Mouse (Mus musculus) limb, embryonic 14.5 days (tissue): Measurements from ENCODE around the gene Fcgr3. TPM values are rescaled to one million over a fixed set of nuclear protein-coding genes. Genes with fewer than 3 reads are reported as not detected.
"Not testable (repeated sequence)": the region's sequence is repeated elsewhere in the genome, so short reads cannot be mapped to it uniquely, and the experiment has no call there.

Experiments used
- ATAC-seq: fragments of 200-750 bp; cut with Nextera tagmentation; 2 replicates; pipeline ENCODE4 v1.8.0; 2017; ENCODE audit warnings: low read depth, moderate number of reproducible peaks, moderate TSS enrichment; ENCODE audit not compliant: low FRiP score
- DNase-seq: peaks from one replicate; pipeline ENCODE4 v3.0.0-alpha.2; 2015; ENCODE audit warnings: low spot score
- H3K27ac ChIP-seq: fragments of 300-500 bp; sonication (generic); replicated peaks from 2 replicates; pipeline ENCODE4 v1.5.1; 2014; ENCODE audit warnings: low read depth, mild to moderate bottlenecking, low read length, moderate library complexity, mixed read lengths
- H3K27me3 ChIP-seq: fragments of 300-500 bp; sonication (generic); 2 replicates; pipeline ENCODE4 v1.6.1; 2014; ENCODE audit warnings: low read length, mixed read lengths; ENCODE audit not compliant: control insufficient read depth, insufficient read depth
- H3K36me3 ChIP-seq: fragments of 300-500 bp; sonication (generic); 2 replicates; pipeline ENCODE4 v1.6.1; 2014; ENCODE audit warnings: mild to moderate bottlenecking, low read length, moderate library complexity, mixed read lengths; ENCODE audit not compliant: control insufficient read depth, insufficient read depth
- H3K4me1 ChIP-seq: fragments of 300-500 bp; sonication (generic); 2 replicates; pipeline ENCODE4 v1.6.1; 2014; ENCODE audit warnings: antibody characterized with exemption, low read length, mixed read lengths; ENCODE audit not compliant: control insufficient read depth, insufficient read depth
- H3K4me2 ChIP-seq: fragments of 300-500 bp; sonication (generic); replicated peaks from 2 replicates; pipeline ENCODE4 v1.6.1; 2014; ENCODE audit warnings: low read depth, mild to moderate bottlenecking, low read length, moderate library complexity; ENCODE audit not compliant: severe bottlenecking
- H3K4me3 ChIP-seq: fragments of 300-500 bp; sonication (generic); replicated peaks from 2 replicates; pipeline ENCODE4 v1.5.1; 2014; ENCODE audit warnings: low read length
- H3K9ac ChIP-seq: fragments of 300-500 bp; sonication (generic); 2 replicates; pipeline ENCODE4 v1.6.1; 2014; ENCODE audit warnings: mild to moderate bottlenecking, low read depth, low read length, moderate library complexity; ENCODE audit not compliant: severe bottlenecking
- H3K9me3 ChIP-seq: fragments of 300-500 bp; sonication (generic); 2 replicates; pipeline ENCODE4 v1.6.1; 2016; ENCODE audit warnings: low read length; ENCODE audit not compliant: control insufficient read depth
- WGBS: fragments of 180-500 bp; shearing (Covaris S2); extraction: QIAGEN DNeasy Blood & Tissue Kit; methylation state at CpG from one replicate; pipeline ENCODE4 v1.1.7; 2014; 5-methylcytosine and 5-hydroxymethylcytosine counted together
- polyA plus RNA-seq, 2 experiments: library from polyadenylated mRNA; depleted of rRNA in 1 of 2; stranded (reverse) in 1 of 2; unstranded in 1 of 2; fragments of >200 nt; fragmentation: Nextera tagmentation in 1 of 2; extraction: Ambion mirVana in 1 of 2; gene quantifications; 2 replicates each; pipeline versions ENCODE4 v1.2.1 to v1.2.3; 2012 to 2014

The Fcgr3 gene
- polyA plus RNA-seq, 2 experiments: 12.8 to 19.7 TPM

DNA sequence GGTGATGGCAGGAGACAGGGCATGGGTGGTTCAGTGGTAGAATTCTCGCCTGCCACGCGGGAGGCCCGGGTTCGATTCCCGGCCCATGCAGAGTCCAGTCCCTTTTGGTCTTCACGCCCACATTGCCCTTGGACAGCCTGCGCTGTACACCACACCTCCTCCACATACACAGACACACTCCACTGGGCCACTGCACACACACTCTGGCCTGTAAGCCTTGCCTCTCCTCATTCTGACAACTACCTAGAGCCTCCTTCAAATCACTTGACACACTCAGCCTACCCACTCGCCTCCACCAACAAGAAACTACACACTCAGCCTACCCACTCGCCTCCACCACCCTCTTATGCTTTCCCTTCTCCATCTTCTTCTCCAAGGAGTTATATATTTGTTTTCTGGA lies 9.5 kb upstream of the Fcgr3 start:
- DNase-seq, H3K4me1 ChIP-seq, H3K27ac ChIP-seq, H3K36me3 ChIP-seq, H3K9me3 ChIP-seq, H3K9ac ChIP-seq, H3K4me2 ChIP-seq, H3K4me3 ChIP-seq: not testable (repeated sequence)
- WGBS: 20% methylated on average over 4 of the region's 10 CpGs
- peak; percentile 15; the same call in 1 of the 2 replicates for ATAC-seq
- peaks cover 29% of the 10 kb centered on the region for H3K27me3 ChIP-seq

DNA sequence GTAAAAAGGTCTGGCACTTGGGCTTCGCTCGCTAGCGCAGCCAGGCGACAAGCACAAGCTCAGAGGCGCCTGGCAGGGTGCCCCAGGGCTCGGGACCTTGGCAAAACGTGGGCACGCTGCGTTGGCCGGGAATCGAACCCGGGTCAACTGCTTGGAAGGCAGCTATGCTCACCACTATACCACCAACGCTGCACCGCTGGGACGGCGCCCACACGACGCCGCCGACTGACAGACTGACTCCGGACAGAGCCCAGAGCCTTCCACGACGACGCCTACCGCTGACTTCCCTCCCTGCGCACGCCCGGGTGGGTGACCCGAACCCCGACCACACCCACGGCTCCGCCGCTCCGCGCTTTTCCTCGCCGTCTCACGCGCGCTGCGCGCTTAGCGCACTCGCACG lies 7.5 kb upstream of the Fcgr3 start:
- DNase-seq, H3K9me3 ChIP-seq, H3K4me1 ChIP-seq, H3K4me2 ChIP-seq, H3K36me3 ChIP-seq, H3K4me3 ChIP-seq, H3K9ac ChIP-seq, H3K27ac ChIP-seq: not testable (repeated sequence)
- ATAC-seq: peak; percentile 35
- no CpG with 5 or more reads among the region's 45 CpGs for WGBS
- peaks cover 23% of the 10 kb centered on the region for H3K27me3 ChIP-seq

DNA sequence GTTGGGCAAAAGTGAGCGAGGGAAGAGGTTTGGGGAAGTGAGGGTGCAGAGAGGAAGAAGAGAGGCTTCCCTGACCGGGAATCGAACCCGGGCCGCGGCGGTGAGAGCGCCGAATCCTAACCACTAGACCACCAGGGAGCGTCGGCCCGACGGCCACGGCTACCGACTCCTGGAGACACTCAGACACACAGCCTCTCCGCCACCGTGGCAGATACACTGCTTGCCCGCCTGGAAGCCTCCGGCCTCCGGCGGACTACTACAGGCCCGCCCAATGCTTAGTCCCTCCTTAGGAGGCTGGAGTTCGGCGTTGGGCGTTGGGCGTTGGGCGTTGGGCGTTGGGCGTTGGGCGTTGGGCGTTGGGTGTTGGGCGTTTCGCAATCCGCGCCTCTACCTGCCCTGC lies 7.0 kb upstream of the Fcgr3 start:
- DNase-seq, H3K9me3 ChIP-seq, H3K4me1 ChIP-seq, H3K27ac ChIP-seq, H3K4me3 ChIP-seq, H3K4me2 ChIP-seq, H3K36me3 ChIP-seq, H3K9ac ChIP-seq: not testable (repeated sequence)
- peaks cover 21% of the 10 kb centered on the region for H3K27me3 ChIP-seq
- WGBS: no CpG with 5 or more reads among the region's 35 CpGs
- peak; percentile 58 for ATAC-seq

DNA sequence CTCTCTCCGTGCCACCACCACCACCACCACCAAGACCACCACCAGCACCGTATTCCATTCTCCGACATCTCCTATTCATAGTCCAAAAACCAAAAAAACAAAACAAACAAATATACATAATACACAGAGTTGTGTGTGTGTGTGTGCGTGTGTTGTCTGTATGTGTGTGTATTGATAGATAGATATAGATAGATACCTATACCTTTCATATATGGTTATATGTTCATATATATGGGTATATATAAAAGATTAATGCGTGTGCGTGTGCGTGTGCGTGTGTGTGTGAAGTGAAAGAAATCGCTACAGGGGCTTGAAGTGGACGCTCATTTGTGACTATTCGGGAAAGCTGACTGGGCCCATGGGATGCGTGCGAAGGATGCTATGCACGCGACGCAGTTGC lies 6.1 kb upstream of the Fcgr3 start:
- DNase-seq, H3K9ac ChIP-seq, H3K4me1 ChIP-seq, ATAC-seq, H3K4me2 ChIP-seq, H3K27ac ChIP-seq, H3K4me3 ChIP-seq, H3K9me3 ChIP-seq, H3K36me3 ChIP-seq: not testable (repeated sequence)
- WGBS: 26% methylated on average over 11 of the region's 16 CpGs
- peaks cover 24% of the 10 kb centered on the region for H3K27me3 ChIP-seq

DNA sequence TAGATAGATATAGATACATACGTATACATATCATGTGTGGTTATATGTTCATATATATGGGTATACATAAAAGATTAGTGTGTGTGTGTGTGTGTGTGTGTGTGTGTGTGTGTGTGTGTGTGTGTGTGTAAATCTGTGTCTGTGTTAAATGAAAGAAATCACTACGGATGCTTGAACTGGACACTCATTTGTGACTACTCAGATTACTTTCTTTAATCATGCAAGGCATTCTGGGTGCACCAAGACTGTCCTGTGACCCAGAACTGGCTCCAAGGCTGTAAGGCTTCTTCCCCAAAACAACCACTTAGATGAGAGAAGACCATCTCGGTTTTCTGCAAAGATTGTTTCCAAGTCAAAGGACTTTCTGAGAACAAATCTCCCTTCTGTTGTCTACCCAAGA lies 4.8 kb upstream of the Fcgr3 start:
- H3K9me3 ChIP-seq, ATAC-seq, H3K27ac ChIP-seq, H3K36me3 ChIP-seq, H3K4me3 ChIP-seq, H3K9ac ChIP-seq, H3K4me2 ChIP-seq, H3K4me1 ChIP-seq: not testable (repeated sequence)
- 63% methylated on average over 3 of the region's 3 CpGs for WGBS
- peaks cover 34% of the 10 kb centered on the region for H3K27me3 ChIP-seq
- DNase-seq: peak; percentile 15

DNA sequence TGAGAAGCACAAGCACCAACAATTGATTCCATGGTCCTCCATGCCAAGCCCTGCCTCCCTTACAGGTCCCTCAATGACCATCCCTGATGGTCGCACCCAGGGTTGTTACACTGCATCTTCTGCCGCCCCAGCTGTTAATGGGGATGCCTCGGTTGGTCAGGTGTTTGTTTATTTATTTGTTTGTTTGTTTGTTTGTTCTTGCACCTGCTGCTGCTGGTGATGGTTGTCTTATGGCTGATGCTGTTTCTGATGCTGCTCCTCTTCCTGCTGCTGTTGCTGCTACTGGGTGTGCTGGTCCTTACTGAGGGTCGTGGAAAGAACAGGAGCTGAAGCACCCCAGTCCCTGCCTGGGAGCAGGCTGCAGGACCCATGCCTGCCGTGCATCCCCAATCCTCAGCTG lies 3.2 kb upstream of the Fcgr3 start:
- not testable (repeated sequence) for H3K9ac ChIP-seq, DNase-seq, ATAC-seq, H3K4me1 ChIP-seq, H3K9me3 ChIP-seq, H3K27ac ChIP-seq, H3K4me2 ChIP-seq, H3K36me3 ChIP-seq, H3K4me3 ChIP-seq
- peaks cover 38% of the 10 kb centered on the region for H3K27me3 ChIP-seq
- 45% methylated on average over 5 of the region's 5 CpGs for WGBS

DNA sequence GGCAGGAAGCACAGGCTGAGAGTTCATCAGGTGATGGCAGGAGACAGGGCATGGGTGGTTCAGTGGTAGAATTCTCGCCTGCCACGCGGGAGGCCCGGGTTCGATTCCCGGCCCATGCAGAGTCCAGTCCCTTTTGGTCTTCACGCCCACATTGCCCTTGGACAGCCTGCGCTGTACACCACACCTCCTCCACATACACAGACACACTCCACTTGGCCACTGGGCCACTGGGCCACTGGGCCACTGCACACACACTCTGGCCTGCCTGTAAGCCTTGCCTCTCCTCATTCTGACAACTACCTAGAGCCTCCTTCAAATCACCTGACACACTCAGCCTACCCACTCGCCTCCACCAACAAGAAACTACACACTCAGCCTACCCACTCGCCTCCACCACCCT lies 1.8 kb upstream of the Fcgr3 start:
- H3K4me1 ChIP-seq, H3K9me3 ChIP-seq, H3K4me3 ChIP-seq, H3K36me3 ChIP-seq, H3K4me2 ChIP-seq, H3K27ac ChIP-seq, DNase-seq, H3K9ac ChIP-seq: not testable (repeated sequence)
- 23% methylated on average over 2 of the region's 10 CpGs for WGBS
- peaks cover 39% of the 10 kb centered on the region for H3K27me3 ChIP-seq
- ATAC-seq: peak; percentile 10; the same call in 1 of the 2 replicates

DNA sequence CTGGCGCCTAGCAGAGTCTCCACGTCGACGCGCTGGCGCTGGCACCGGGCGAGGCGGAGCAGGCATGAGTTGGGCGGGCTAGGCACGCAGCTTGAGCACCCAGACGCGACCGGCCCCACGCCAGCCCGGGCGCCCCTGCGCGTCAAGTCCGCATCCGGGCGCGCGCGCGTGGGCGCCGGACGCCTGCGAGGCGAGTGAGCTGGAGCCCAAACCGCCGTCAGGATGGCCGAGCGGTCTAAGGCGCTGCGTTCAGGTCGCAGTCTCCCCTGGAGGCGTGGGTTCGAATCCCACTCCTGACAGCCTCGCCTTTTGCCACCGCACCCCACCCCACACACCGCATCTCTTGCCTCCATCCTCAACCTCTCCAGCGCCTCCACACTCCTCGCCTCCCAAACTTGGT lies 1.0 kb upstream of the Fcgr3 start:
- peak; percentile 3; the same call in 1 of the 2 replicates for ATAC-seq
- peaks cover 39% of the 10 kb centered on the region for H3K27me3 ChIP-seq

DNA sequence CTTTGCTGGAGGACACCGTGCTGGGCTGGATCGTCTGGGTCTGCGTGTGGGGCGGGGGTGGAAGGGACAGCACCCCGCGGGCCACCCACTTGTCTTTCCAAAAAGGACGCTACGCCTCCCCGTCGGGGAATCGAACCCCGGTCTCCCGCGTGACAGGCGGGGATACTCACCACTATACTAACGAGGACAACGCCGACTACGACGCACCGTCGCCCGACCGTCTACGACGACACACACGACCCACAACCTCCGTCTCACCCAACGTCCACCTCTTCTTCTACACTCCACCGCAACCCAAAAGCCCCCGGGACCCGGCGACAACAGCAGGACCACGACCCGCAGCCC lies 480 bp upstream of the Fcgr3 start:
- peak overlapping the region; percentile 37; the same call in 1 of the 2 replicates for H3K4me2 ChIP-seq
- H3K4me1 ChIP-seq, DNase-seq, H3K36me3 ChIP-seq, H3K27ac ChIP-seq, H3K9me3 ChIP-seq, H3K9ac ChIP-seq: not testable (repeated sequence)
- H3K27me3 ChIP-seq: peaks cover 39% of the 10 kb centered on the region
- H3K4me3 ChIP-seq: peak overlapping the region; percentile 47
- peak; percentile 28 for ATAC-seq
- WGBS: 0% methylated on average over 13 of the region's 35 CpGs

More for the DNA sequence above, 1.0 kb upstream of the Fcgr3 start:
- H3K4me2 ChIP-seq: peak overlapping the region; percentile 38
- not testable (repeated sequence) for DNase-seq, H3K9me3 ChIP-seq, H3K4me1 ChIP-seq, H3K9ac ChIP-seq, H3K27ac ChIP-seq, H3K36me3 ChIP-seq
- H3K4me3 ChIP-seq: peak overlapping the region; percentile 29
- WGBS: 6% methylated on average over 24 of the region's 45 CpGs
